Mouse (Mus musculus): Measurements from ENCODE around the gene Dtnb.

DNA sequence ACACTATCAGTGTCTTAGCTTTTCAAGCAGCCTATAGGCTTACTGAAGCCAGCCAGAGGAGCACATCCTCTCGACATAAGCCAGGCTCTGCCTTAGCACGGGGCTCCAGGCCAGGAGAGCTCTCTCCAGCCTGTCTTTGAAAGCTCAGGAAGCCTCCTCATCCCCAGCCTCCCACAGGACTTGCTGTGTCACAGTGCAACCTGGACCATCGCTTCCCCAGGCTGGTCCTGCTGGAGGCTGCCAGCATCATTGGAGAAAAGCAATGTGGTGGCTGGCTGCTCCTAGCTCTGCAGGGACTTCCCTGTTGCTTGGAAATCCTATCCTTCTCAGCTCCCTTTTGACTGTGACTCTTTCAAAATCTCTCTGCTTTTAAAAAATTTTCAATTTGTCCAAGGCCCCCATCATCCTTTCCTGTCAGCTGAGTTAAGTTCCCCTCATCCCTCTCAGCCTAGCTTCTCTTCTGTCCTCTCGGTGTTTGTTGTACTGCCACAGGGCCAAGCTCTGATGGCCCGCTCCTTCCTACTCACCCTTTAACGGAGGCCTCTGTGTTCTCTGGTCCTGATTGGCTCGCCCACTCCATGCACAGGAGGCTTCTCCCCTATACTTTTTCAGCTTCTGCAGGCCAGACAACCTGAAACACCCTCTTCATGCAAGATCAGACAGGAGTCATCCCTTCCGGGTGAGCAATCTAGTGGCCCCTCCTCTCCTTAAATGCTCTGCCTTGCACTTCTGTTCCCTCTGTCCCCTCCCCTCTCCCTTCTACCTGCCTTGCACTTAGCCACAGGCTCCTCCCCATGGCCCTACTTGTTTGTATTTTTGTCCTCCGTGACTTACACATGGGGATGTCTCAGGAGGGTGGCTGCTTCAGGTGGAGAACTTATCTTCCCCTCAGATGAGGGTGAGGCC lies 14.5 kb upstream of the Dtnb start:
- TF ChIP-seq CTCF (IDR thresholded peaks at IDR 0.05; ENCODE audit: low read depth, low read length) = no peak
- TF ChIP-seq POLR2A (IDR thresholded peaks at IDR 0.05; ENCODE audit: borderline replicate concordance, low read depth, low read length) = no peak

All from bone marrow macrophage, adult 2 months (primary cell).